Mouse (Mus musculus) inflammation-experienced regulatory T-cells (primary cell): ENCODE measurements around the gene Clstn3. TPM values are rescaled to one million over a fixed set of nuclear protein-coding genes. Genes with fewer than 3 reads are reported as not detected.

Experiments
- polyA plus RNA-seq, 2 experiments: library from polyadenylated mRNA; unstranded; fragments of 100-300 nt; shearing (Covaris generic); gene quantifications; one replicate each; pipeline ENCODE4 v1.2.1; 2017

The Clstn3 gene
- polyA plus RNA-seq = 1 to 10 TPM in 1 of 2 experiments, not detected in 1; 1.3 TPM

DNA sequence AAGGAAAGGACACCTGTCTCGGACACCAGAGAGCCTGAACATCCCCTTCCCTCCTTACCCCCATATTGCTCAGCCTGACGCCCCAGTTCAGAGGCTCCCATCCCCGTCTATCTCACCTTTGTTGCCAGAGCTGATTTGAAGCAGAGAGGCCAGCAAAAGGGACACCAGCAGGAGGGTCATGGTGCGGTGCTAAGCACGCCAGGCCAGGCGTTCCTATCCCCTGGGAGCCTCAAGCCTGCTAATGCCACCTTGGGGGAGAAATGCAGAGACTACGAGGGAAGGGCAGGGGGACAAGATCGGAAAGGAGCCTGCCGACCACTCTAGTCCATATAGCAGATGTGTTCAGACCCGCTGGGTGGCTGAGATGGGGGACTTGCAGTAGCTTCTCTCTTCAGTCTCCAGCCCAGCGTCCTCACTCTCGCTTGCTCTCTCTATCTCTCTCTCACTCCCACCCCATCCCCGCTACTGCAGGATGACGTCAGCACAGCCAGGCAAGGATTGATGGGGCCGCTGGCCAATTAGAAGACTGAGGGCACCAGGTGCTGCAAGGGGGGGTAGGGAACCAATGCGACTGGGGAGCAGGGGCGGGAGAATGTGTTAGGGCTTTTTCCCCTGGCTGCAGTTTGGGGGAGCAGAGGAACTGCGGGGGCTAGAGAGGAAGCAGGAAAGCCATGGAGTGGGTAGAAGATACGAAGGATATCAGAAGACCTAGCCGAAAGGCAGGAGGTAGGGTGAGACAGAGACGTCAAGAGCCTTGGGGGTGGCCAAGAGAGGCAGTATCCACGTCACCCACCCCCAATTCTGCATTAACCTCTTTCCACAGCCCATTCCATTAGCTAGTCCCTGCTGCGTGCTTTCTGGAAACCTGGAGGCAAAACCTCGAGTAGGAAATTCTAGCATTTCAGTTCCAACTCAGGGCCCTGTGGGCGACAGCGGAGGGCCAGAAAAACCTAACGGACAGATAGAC lies at the start of gene Clstn3:
Gene Clstn3 (minus strand): TSS at position 490 of the 967 bp plus-strand sequence.

DNA sequence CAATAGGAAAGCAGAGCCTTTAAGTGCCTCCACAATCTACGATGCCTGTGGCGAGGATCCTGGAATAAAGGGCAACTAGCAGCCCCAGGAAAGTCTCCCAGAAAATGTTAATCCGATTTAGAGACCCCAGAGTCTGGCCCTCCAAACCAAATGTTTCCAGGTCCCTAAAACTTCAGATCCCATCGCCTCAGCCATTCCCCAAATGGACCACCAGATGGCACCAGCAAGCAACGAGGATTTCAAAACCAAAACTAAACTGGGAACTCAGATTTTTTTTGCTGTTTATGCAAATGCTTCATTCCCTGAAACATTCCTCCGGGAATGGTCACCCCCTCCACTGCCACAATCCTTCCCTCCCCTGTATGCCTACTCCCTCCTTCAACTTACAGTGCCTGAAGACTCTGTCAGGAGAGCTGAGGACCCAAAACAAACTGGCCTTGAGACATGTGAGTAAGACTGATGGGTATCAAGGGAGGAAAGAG lies 47.8 kb upstream of the Clstn3 start, which contains the start of gene C1ra:
Gene C1ra (plus strand): TSS at position 51 of the 482 bp plus-strand sequence.

DNA sequence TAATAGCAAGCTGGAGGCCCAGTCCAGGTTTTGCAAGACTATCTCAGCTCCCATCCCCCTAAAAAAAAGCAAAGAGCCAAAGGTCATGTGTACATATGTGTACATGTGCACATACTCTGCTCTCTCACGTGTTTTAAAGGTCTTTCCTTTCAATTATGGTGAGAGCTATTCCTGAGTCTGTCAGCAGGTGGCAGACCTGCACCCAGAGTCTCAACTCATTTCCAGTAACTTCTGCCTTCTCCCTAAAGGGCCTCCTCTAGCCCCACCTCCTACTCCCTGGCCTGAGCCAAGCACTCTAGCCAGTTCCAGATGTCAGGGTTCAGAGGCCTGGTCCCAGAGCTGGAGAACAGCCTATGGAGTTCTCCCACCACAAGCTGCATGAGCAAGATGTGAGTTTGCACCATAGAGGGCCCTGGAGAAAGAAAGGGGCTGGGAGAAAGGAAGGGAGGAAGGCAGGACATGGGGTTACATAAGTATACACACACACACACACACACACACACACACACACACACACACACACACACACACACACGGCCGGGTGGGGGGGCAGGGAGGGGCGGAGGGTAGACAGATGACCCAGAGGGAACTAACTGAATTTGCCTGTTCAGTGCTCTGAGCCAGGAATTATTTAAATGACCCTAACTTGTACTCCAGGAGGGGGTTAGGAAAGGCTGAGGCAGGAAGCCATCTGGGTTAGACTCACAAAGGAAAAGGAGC lies 28.4 kb upstream of the Clstn3 start, which contains the start of gene C1rl:
Gene C1rl (plus strand): TSS at position 272 of the 720 bp plus-strand sequence.

DNA sequence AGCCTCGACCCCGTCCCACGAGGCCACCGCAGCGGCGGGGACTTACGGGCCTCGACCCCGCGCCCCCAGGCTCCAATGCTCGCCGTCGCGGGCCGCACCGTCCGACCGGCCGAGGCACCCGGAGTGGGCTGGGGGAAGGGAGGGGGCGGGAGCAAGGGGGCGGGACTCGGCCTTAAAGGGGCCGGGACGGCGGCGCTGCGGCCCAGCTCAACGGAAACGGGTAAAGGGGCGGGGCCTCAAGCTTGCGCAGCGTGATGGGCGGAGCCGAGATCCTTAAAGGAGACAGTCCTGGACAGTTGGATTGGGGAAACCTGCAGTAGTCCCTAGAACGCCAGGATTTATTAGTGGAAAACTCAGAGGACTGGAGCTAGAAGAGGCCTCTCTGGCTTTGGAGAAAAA lies 49.7 kb downstream of the Clstn3 start, which contains the start of gene Pex5:
Gene Pex5 (minus strand): TSS at position 141 of the 399 bp plus-strand sequence.

Other genes with a start within 250 kb of the Clstn3 start
- gene Vmn2r27, start 232.9 kb downstream of the Clstn3 start, polyA plus RNA-seq = under 1 TPM in 1 of 2 experiments, not detected in 1; 0.32 TPM
- under 1 TPM in 1 of 2 experiments, not detected in 1; 0.51 TPM for gene Cd163, start 160.1 kb downstream of the Clstn3 start, polyA plus RNA-seq
- gene Pex5, start 49.7 kb downstream of the Clstn3 start, polyA plus RNA-seq = 10 to 100 TPM; 28.3 to 35.9 TPM
- under 1 TPM; 0.34 to 0.39 TPM for gene C1rl, start 28.3 kb upstream of the Clstn3 start, polyA plus RNA-seq
- under 1 TPM in 1 of 2 experiments, not detected in 1; 0.58 TPM for gene C1ra, start 47.6 kb upstream of the Clstn3 start, polyA plus RNA-seq
- gene C1s1, start 77.6 kb upstream of the Clstn3 start, polyA plus RNA-seq = 1 to 10 TPM in 1 of 2 experiments, not detected in 1; 1.1 TPM
- gene C1rb, start 105.5 kb upstream of the Clstn3 start, polyA plus RNA-seq = not detected
- gene C1s2, start 171.3 kb upstream of the Clstn3 start, polyA plus RNA-seq = under 1 TPM in 1 of 2 experiments, not detected in 1; 0.30 TPM
- 10 to 100 TPM; 35.2 to 40.2 TPM for gene Lpcat3, start 198.2 kb upstream of the Clstn3 start, polyA plus RNA-seq
- gene Emg1, start 247.4 kb upstream of the Clstn3 start, polyA plus RNA-seq = 100 to 1,000 TPM; 287 to 344 TPM
- 100 to 1,000 TPM; 196 to 201 TPM for gene Phb2, start 247.5 kb upstream of the Clstn3 start, polyA plus RNA-seq